Mouse (Mus musculus) midbrain, embryonic 12.5 days (tissue): ENCODE measurements around the gene Gm11938. TPM values are rescaled to one million over a fixed set of nuclear protein-coding genes. Genes with fewer than 3 reads are reported as not detected.
A peak's percentile ranks its signal among the peaks of the same experiment; 100 is the strongest.
"Not testable (repeated sequence)": the region's sequence is repeated elsewhere in the genome, so short reads cannot be mapped to it uniquely, and the experiment has no call there.

Source experiments
- ATAC-seq: fragments of 200-750 bp; cut with Nextera tagmentation; 2 replicates; pipeline ENCODE4 v1.8.0; 2017; ENCODE audit warnings: low read depth, moderate TSS enrichment, moderate library complexity; ENCODE audit not compliant: low FRiP score
- H3K27ac ChIP-seq: fragments of 300-500 bp; sonication (generic); replicated peaks from 2 replicates; pipeline ENCODE4 v1.5.1; 2016; ENCODE audit warnings: mild to moderate bottlenecking
- H3K27me3 ChIP-seq: fragments of 300-500 bp; sonication (generic); 2 replicates; pipeline ENCODE4 v1.6.1; 2016; ENCODE audit warnings: mild to moderate bottlenecking
- H3K36me3 ChIP-seq: fragments of 300-500 bp; sonication (generic); 2 replicates; pipeline ENCODE4 v1.6.1; 2016
- H3K4me1 ChIP-seq: fragments of 300-500 bp; sonication (generic); 2 replicates; pipeline ENCODE4 v1.6.1; 2016
- H3K4me2 ChIP-seq: fragments of 300-500 bp; sonication (generic); replicated peaks from 2 replicates; pipeline ENCODE4 v1.6.1; 2016; ENCODE audit warnings: mild to moderate bottlenecking, moderate library complexity
- H3K4me3 ChIP-seq: fragments of 300-500 bp; sonication (generic); 2 replicates; pipeline ENCODE4 v1.5.1; 2016; ENCODE audit warnings: mild to moderate bottlenecking
- H3K9ac ChIP-seq: fragments of 300-500 bp; sonication (generic); replicated peaks from 2 replicates; pipeline ENCODE4 v1.6.1; 2016; ENCODE audit warnings: mild to moderate bottlenecking, moderate library complexity
- H3K9me3 ChIP-seq: fragments of 300-500 bp; sonication (generic); 2 replicates; pipeline ENCODE4 v1.6.1; 2016; ENCODE audit warnings: mild to moderate bottlenecking
- WGBS: fragments of 180-500 bp; shearing (Covaris S2); methylation state at CpG from one replicate; pipeline ENCODE4 v1.1.7; 2016; 5-methylcytosine and 5-hydroxymethylcytosine counted together
- polyA plus RNA-seq: library from polyadenylated mRNA; unstranded; fragments of >200 nt; fragmentation: Nextera tagmentation; extraction: Ambion mirVana; gene quantifications from 2 replicates; pipeline ENCODE4 v1.2.1, GENCODE M21; 2016

Gene Gm11938
- not detected in 2 replicates for polyA plus RNA-seq

- not testable (repeated sequence) for H3K27ac ChIP-seq, H3K4me3 ChIP-seq, H3K4me1 ChIP-seq, H3K27me3 ChIP-seq, H3K4me2 ChIP-seq, ATAC-seq, H3K36me3 ChIP-seq, H3K9me3 ChIP-seq, H3K9ac ChIP-seq
- 68% methylated on average over 1 of the region's 1 CpGs for WGBS
Observed at GRCm38 (mm10) chr11:99603208-99603607, at the start of gene Gm11938. Gene Gm11938, minus strand, starts transcription at chr11:99603308.

- Histone ChIP-seq H3K4me1 (no peaks in the 10 kb centered on the region), H3K4me2 (no peak within 1 kb of the TSS), H3K36me3 (no peaks in the 10 kb centered on the region), H3K9me3 (no peaks in the 10 kb centered on the region), H3K27me3 (no peaks in the 10 kb centered on the region), H3K9ac (no peak within 1 kb of the TSS), H3K4me3 (no peak within 1 kb of the TSS), H3K27ac (no peak within 1 kb of the TSS)
- ATAC-seq, result no peak
- 77% methylated on average over 2 of the region's 2 CpGs for whole genome bisulfite sequencing
Observed at GRCm38 (mm10) chr11:99650136-99650535, 47.0 kb upstream of the Gm11938 start, which contains the start of gene Gm11555. Gene Gm11555, minus strand, starts transcription at chr11:99650236.

- no peaks in the 10 kb centered on the region for H3K9me3 ChIP-seq
- ATAC-seq, result no peak
- H3K4me3 ChIP-seq, result no peak overlapping the region
- H3K36me3 ChIP-seq, result no peaks in the 10 kb centered on the region
- 87% methylated on average over 15 of the region's 15 CpGs for WGBS
- no peaks in the 10 kb centered on the region for H3K27me3 ChIP-seq
- H3K4me2 ChIP-seq, result no peak overlapping the region
- H3K4me1 ChIP-seq, result no peaks in the 10 kb centered on the region
- no peak overlapping the region for H3K9ac ChIP-seq
- H3K27ac ChIP-seq, result no peak overlapping the region
Observed at GRCm38 (mm10) chr11:99646444-99646843, 43.3 kb upstream of the Gm11938 start.

GRCm38 (mm10) chr11:99644351-99644750, 41.2 kb upstream of the Gm11938 start:
- no peak for ATAC-seq
- Histone ChIP-seq H3K27ac (no peak overlapping the region), H3K4me2 (no peak overlapping the region), H3K36me3 (no peaks in the 10 kb centered on the region), H3K9me3 (no peaks in the 10 kb centered on the region), H3K4me1 (no peaks in the 10 kb centered on the region), H3K9ac (no peak overlapping the region), H3K4me3 (no peak overlapping the region), H3K27me3 (no peaks in the 10 kb centered on the region)
- WGBS, result 83% methylated on average over 3 of the region's 3 CpGs

GRCm38 (mm10) chr11:99643635-99644139, 40.6 kb upstream of the Gm11938 start, which contains the start of gene Krtap4-7:
Gene Krtap4-7, minus strand, starts transcription at chr11:99644089.
- H3K4me3 ChIP-seq, H3K9me3 ChIP-seq, ATAC-seq, H3K4me2 ChIP-seq, H3K9ac ChIP-seq, H3K4me1 ChIP-seq, H3K27me3 ChIP-seq, H3K36me3 ChIP-seq: not testable (repeated sequence)
- H3K27ac ChIP-seq, result 0 out of 2 replicates have a peak within 1 kb of the TSS, but pooled peaks have one; percentile 25
- 84% methylated on average over 9 of the region's 9 CpGs for WGBS

- ATAC-seq, result no peak
Observed at GRCm38 (mm10) chr11:99640926-99641325, 37.8 kb upstream of the Gm11938 start.

GRCm38 (mm10) chr11:99637086-99637485, 34.0 kb upstream of the Gm11938 start:
- Histone ChIP-seq H3K27ac (no peak overlapping the region), H3K27me3 (no peaks in the 10 kb centered on the region), H3K4me1 (0 out of 2 replicates have a peak, but pooled peaks cover 2% of the 10 kb centered on the region), H3K4me2 (no peak overlapping the region), H3K9me3 (no peaks in the 10 kb centered on the region), H3K9ac (no peak overlapping the region), H3K4me3 (no peak overlapping the region), H3K36me3 (no peaks in the 10 kb centered on the region)
- ATAC-seq, result no peak
- 93% methylated on average over 1 of the region's 1 CpGs for WGBS

More at GRCm38 (mm10) chr11:99640926-99641325, 37.8 kb upstream of the Gm11938 start:
- Histone ChIP-seq H3K36me3 (no peaks in the 10 kb centered on the region), H3K4me1 (no peaks in the 10 kb centered on the region), H3K9ac (no peak overlapping the region), H3K9me3 (no peaks in the 10 kb centered on the region), H3K4me2 (no peak overlapping the region), H3K4me3 (no peak overlapping the region), H3K27me3 (no peaks in the 10 kb centered on the region), H3K27ac (no peak overlapping the region)
- WGBS, result 34% methylated on average over 1 of the region's 1 CpGs

- WGBS, result 35% methylated on average over 8 of the region's 8 CpGs
- Histone ChIP-seq H3K4me1 (0 out of 2 replicates have a peak, but pooled peaks cover 2% of the 10 kb centered on the region), H3K9me3 (no peaks in the 10 kb centered on the region), H3K4me2 (no peak within 1 kb of the TSS), H3K9ac (no peak within 1 kb of the TSS), H3K4me3 (no peak within 1 kb of the TSS), H3K27ac (no peak within 1 kb of the TSS), H3K36me3 (no peaks in the 10 kb centered on the region), H3K27me3 (no peaks in the 10 kb centered on the region)
- no peak for ATAC-seq
Observed at GRCm38 (mm10) chr11:99634653-99635134, 31.6 kb upstream of the Gm11938 start, which contains the start of gene Krtap4-2. Gene Krtap4-2, minus strand, starts transcription at chr11:99635084.

- no peak overlapping the region for H3K4me3 ChIP-seq
- 79% methylated on average over 2 of the region's 2 CpGs for WGBS
- H3K27me3 ChIP-seq, result no peaks in the 10 kb centered on the region
- no peak overlapping the region for H3K9ac ChIP-seq
- no peaks in the 10 kb centered on the region for H3K36me3 ChIP-seq
- no peak overlapping the region for H3K27ac ChIP-seq
- 0 out of 2 replicates have a peak, but pooled peaks cover 2% of the 10 kb centered on the region for H3K4me1 ChIP-seq
- H3K4me2 ChIP-seq, result no peak overlapping the region
- no peak for ATAC-seq
- H3K9me3 ChIP-seq, result no peaks in the 10 kb centered on the region
Observed at GRCm38 (mm10) chr11:99633293-99633692, 30.2 kb upstream of the Gm11938 start.

- H3K9me3 ChIP-seq, result no peaks in the 10 kb centered on the region
- H3K4me1 ChIP-seq, result 0 out of 2 replicates have a peak, but pooled peaks cover 2% of the 10 kb centered on the region
- no peak for ATAC-seq
Observed at GRCm38 (mm10) chr11:99630890-99631289, 27.8 kb upstream of the Gm11938 start.

GRCm38 (mm10) chr11:99628138-99628537, 25.0 kb upstream of the Gm11938 start, which contains the start of gene Krtap4-1:
Gene Krtap4-1, minus strand, starts transcription at chr11:99628238.
- Histone ChIP-seq H3K27ac (no peak within 1 kb of the TSS), H3K27me3 (no peaks in the 10 kb centered on the region), H3K4me3 (no peak within 1 kb of the TSS), H3K4me2 (no peak within 1 kb of the TSS), H3K9ac (no peak within 1 kb of the TSS), H3K36me3 (no peaks in the 10 kb centered on the region), H3K9me3 (no peaks in the 10 kb centered on the region), H3K4me1 (no peaks in the 10 kb centered on the region)
- ATAC-seq, result no peak
- 83% methylated on average over 4 of the region's 4 CpGs for WGBS

More at GRCm38 (mm10) chr11:99630890-99631289, 27.8 kb upstream of the Gm11938 start:
- no peaks in the 10 kb centered on the region for H3K36me3 ChIP-seq
- WGBS, result 79% methylated on average over 3 of the region's 3 CpGs
- no peak overlapping the region for H3K27ac ChIP-seq
- no peak overlapping the region for H3K4me2 ChIP-seq
- H3K27me3 ChIP-seq, result no peaks in the 10 kb centered on the region
- H3K4me3 ChIP-seq, result no peak overlapping the region
- no peak overlapping the region for H3K9ac ChIP-seq

GRCm38 (mm10) chr11:99620335-99620734, 17.2 kb upstream of the Gm11938 start, which contains the start of gene Gm11562:
Gene Gm11562, minus strand, starts transcription at chr11:99620435.
- H3K27ac ChIP-seq, result no peak within 1 kb of the TSS
- ATAC-seq, result no peak
- H3K4me1 ChIP-seq, result no peaks in the 10 kb centered on the region
- no peaks in the 10 kb centered on the region for H3K27me3 ChIP-seq
- no peak within 1 kb of the TSS for H3K4me2 ChIP-seq
- 87% methylated on average over 2 of the region's 2 CpGs for WGBS
- H3K36me3 ChIP-seq, result no peaks in the 10 kb centered on the region
- H3K9me3 ChIP-seq, result no peaks in the 10 kb centered on the region
- H3K4me3 ChIP-seq, result no peak within 1 kb of the TSS
- no peak within 1 kb of the TSS for H3K9ac ChIP-seq
